Mouse (Mus musculus) mature B cell (primary cell): ENCODE data around the gene Tfb2m.

ENCODE experiments used
- in situ Hi-C: fragments of 300-500 bp; cut with MboI; formaldehyde crosslinking; loops from 2 replicates; pipeline ENCODE4 v1.14.3; 2019

The Tfb2m gene

GRCm38 (mm10) chr1:179559446-179560194 is 13.6 kb upstream of the Tfb2m start:
- in situ Hi-C loops, result no loop called here

- in situ Hi-C loops, result no loop called here
Measured at GRCm38 (mm10) chr1:179556921-179557320, 10.9 kb upstream of the Tfb2m start.

GRCm38 (mm10) chr1:179553949-179554347 is 7.9 kb upstream of the Tfb2m start:
- in situ Hi-C loops, result no loop called here

- in situ Hi-C loops, result no loop called here
Measured at GRCm38 (mm10) chr1:179553197-179553948, 7.3 kb upstream of the Tfb2m start.

GRCm38 (mm10) chr1:179552751-179553150 is 6.7 kb upstream of the Tfb2m start:
- in situ Hi-C loops, result no loop called here

GRCm38 (mm10) chr1:179551921-179552320 is 5.9 kb upstream of the Tfb2m start:
- in situ Hi-C loops, result no loop called here

DNA sequence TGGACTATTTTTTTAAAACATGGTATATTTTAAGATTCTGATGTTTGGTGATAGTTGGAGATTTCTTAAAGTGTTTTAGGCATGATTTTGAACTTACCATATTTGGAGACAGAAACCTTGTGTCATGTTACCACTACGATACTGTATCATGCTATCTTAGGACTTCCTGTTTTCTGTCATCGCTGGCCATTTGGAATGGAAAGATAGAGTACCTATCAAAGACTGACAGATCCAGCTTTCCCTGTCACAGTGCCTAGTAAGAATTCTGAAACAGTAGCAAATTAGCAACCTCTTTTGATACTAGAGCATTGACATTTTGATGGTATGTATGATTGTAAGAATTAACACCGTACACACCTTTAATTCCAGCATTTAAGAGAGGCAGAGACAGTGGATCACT is 5.3 kb upstream of the Tfb2m start:
- in situ Hi-C loops, result no loop called here

GRCm38 (mm10) chr1:179548996-179549752 is 3.1 kb upstream of the Tfb2m start:
- in situ Hi-C loops, result no loop called here

- in situ Hi-C loops, result no loop called here
Measured at GRCm38 (mm10) chr1:179548220-179548619, 2.2 kb upstream of the Tfb2m start.

- in situ Hi-C loops, result no loop called here
Measured at GRCm38 (mm10) chr1:179547176-179547575, 1.1 kb upstream of the Tfb2m start.

DNA sequence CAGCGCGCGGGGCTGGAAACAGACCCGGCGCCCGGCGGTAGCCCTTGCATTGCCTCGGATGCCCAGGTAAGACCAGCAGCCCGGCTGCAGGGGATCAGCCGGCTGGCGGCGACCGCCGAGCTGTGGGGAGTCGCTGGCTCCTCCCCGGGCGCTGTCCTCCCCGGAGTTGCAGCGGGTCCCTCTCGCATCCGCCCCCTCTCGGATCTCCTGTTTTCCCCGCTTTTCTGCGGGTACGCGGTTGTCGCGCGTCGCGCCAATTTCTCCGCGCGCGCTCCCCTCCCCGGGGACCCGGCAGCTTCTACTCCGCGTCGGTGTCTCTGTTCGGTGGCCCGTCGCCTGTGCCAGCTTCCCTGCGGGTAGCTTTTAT is 467 bp upstream of the Tfb2m start:
- in situ Hi-C loops, result no loop called here

- in situ Hi-C loops, result no loop called here
Measured at GRCm38 (mm10) chr1:179541502-179541901, 4.6 kb downstream of the Tfb2m start.

DNA sequence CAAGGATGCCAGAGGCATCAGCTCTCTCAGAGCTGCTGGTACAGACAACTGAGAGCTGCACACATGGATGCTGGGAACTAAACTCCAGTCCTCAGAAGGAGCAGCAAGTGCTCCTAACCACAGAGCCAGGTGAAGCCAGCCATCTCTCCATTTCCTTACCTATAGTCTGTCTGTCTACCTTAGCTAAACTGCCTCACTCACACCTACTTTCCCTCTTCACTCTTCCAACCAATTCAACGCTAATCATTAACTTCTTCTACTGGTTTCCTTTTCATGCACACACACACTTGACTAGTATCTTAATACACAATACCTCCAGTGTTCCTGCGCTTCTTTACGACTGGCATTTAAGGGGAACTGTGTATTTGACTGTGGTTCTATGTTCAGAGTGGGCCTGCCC is 6.2 kb downstream of the Tfb2m start:
- in situ Hi-C loops, result no loop called here

DNA sequence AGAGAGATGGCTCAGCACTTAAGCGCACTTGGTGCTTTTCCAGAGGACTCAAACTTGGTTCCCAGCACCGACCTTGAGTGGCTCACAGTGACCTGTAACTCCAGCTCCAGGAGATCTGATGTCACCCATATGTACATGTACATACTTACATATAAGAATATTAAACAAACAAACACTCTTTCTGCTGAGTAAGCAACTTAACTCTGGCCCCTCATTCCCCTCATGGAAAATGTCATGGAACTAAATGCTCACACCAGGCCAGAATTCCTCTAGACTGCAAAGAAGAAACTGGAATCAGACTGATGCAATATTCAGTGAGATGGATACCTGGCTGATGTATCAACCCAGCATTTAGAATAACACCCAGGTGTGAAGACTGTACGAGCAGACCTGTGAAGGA is 7.0 kb downstream of the Tfb2m start:
- in situ Hi-C loops, result no loop called here

- in situ Hi-C loops, result no loop called here
Measured at GRCm38 (mm10) chr1:179519901-179520300, 26.2 kb downstream of the Tfb2m start.

GRCm38 (mm10) chr1:179517713-179518465 is 28.2 kb downstream of the Tfb2m start, which contains the start of gene Smyd3:
TSS of gene Smyd3 (minus strand) at chr1:179518041.
- in situ Hi-C loops, result no loop called here

GRCm38 (mm10) chr1:179516941-179517712 is 28.9 kb downstream of the Tfb2m start:
- in situ Hi-C loops, result no loop called here

GRCm38 (mm10) chr1:179511895-179512294 is 34.2 kb downstream of the Tfb2m start:
- in situ Hi-C loops, result no loop called here

- in situ Hi-C loops, result no loop called here
Measured at GRCm38 (mm10) chr1:179510546-179511340, 35.3 kb downstream of the Tfb2m start.
